Mouse (Mus musculus) forebrain, embryonic 14.5 days (tissue): ENCODE measurements around the gene Agbl4. TPM values are rescaled to one million over a fixed set of nuclear protein-coding genes. Genes with fewer than 3 reads are reported as not detected.

Experiments
- ATAC-seq: fragments of 200-750 bp; cut with Nextera tagmentation; 2 replicates; pipeline ENCODE4 v1.8.0; 2017; ENCODE audit warnings: mild to moderate bottlenecking, moderate library complexity
- DNase-seq: peaks from one replicate; pipeline ENCODE4 v3.0.0-alpha.2; 2015; ENCODE audit warnings: low spot score
- H3K27ac ChIP-seq: fragments of 300-500 bp; sonication (generic); 2 replicates; pipeline ENCODE4 v1.5.1; 2014; ENCODE audit warnings: low read depth, mild to moderate bottlenecking, control low read depth, low read length, moderate library complexity
- H3K27me3 ChIP-seq: fragments of 300-500 bp; sonication (generic); replicated peaks from 2 replicates; pipeline ENCODE4 v1.6.1; 2014; ENCODE audit warnings: low read length, control low read depth, mixed read lengths; ENCODE audit not compliant: control insufficient read depth, insufficient read depth
- H3K36me3 ChIP-seq: fragments of 300-500 bp; sonication (generic); 2 replicates; pipeline ENCODE4 v1.6.1; 2014; ENCODE audit warnings: low read length, control low read depth; ENCODE audit not compliant: control insufficient read depth, insufficient read depth
- H3K4me1 ChIP-seq: fragments of 300-500 bp; sonication (generic); 2 replicates; pipeline ENCODE4 v1.6.1; 2014; ENCODE audit warnings: antibody characterized with exemption, low read length, control low read depth; ENCODE audit not compliant: control insufficient read depth, insufficient read depth
- H3K4me2 ChIP-seq: fragments of 300-500 bp; sonication (generic); 2 replicates; pipeline ENCODE4 v1.6.1; 2014; ENCODE audit warnings: mild to moderate bottlenecking, control low read depth, low read length
- H3K4me3 ChIP-seq: fragments of 300-500 bp; sonication (generic); 2 replicates; pipeline ENCODE4 v1.5.1; 2014; ENCODE audit warnings: low read depth, low read length, control low read depth
- H3K9ac ChIP-seq: fragments of 300-500 bp; sonication (generic); 2 replicates; pipeline ENCODE4 v1.6.1; 2014; ENCODE audit warnings: mild to moderate bottlenecking, low read length, control low read depth, moderate library complexity
- H3K9me3 ChIP-seq: fragments of 300-500 bp; sonication (generic); replicated peaks from 2 replicates; pipeline ENCODE4 v1.6.1; 2016; ENCODE audit warnings: low read length, control low read depth, mixed read lengths; ENCODE audit not compliant: control insufficient read depth
- WGBS: fragments of 180-500 bp; shearing (Covaris S2); extraction: QIAGEN DNeasy Blood & Tissue Kit; methylation state at CpG from one replicate; pipeline ENCODE4 v1.1.7; 2014; 5-methylcytosine and 5-hydroxymethylcytosine counted together
- polyA plus RNA-seq: library from polyadenylated mRNA; unstranded; fragments of >200 nt; fragmentation: Nextera tagmentation; extraction: Ambion mirVana; gene quantifications from 2 replicates; pipeline ENCODE4 v1.2.1, GENCODE M21; 2014

Agbl4 gene
- polyA plus RNA-seq, 1 experiment from 2014 or later, result 2.3 TPM

DNA sequence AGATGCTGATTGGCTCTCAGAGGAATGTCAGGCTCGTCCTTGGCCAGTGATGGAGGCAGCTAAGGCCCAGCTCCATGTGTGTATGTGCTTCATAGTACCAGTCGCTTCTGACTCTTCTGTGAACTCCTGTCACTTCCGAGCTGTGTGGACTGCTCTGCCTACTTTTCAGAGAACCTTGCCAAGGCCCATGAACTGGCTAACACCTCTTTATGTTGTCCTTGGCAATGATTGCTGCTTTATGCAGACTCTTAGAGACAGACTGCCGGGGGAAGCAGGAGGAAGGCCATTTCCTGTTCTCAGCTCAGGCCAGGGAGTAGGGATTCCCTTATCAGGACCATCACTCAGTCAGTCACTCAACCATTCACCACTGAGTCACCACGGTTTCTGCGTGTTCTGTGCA lies 1027.7 kb downstream of the Agbl4 start:
- no peak overlapping the region for H3K4me3 ChIP-seq
- H3K4me1 ChIP-seq, result no peaks in the 10 kb centered on the region; the same call in 1 of the 2 replicates
- H3K36me3 ChIP-seq, result 0 out of 2 replicates have a peak, but pooled peaks cover 7% of the 10 kb centered on the region
- DNase-seq (no peak), ATAC-seq (no peak)
- H3K9me3 ChIP-seq, result no peaks in the 10 kb centered on the region
- WGBS, result 79% methylated on average over 6 of the region's 6 CpGs
- no peak overlapping the region for H3K9ac ChIP-seq
- H3K27me3 ChIP-seq, result no peaks in the 10 kb centered on the region
- H3K4me2 ChIP-seq, result no peak overlapping the region
- H3K27ac ChIP-seq, result no peak overlapping the region

DNA sequence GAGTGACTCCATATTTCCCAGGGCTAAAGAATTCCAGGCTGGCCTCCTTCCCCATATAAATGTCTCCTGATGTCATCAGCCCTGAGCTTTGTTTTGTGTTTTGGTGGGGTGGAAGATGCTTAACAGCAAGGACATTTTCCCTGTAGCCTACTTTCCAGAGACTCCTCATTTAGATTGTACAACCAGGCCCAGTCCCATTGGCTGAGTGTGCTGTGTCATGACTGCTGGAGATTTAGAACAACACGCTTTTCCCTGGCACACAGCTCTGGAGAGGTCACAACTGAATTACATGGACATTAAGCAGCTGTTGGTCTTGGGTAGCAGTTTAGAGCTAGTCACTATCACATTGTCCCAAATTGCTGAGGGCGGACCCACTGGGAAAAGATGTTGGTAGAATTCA lies 1033.7 kb downstream of the Agbl4 start:
- Histone ChIP-seq H3K9me3 (no peaks in the 10 kb centered on the region), H3K27me3 (no peaks in the 10 kb centered on the region), H3K4me1 (no peaks in the 10 kb centered on the region), H3K4me3 (no peak overlapping the region), H3K27ac (no peak overlapping the region), H3K9ac (no peak overlapping the region), H3K36me3 (peaks cover 47% of the 10 kb centered on the region), H3K4me2 (no peak overlapping the region)
- no peak for ATAC-seq
- DNase-seq, result no peak
- 94% methylated on average over 2 of the region's 2 CpGs for WGBS

DNA sequence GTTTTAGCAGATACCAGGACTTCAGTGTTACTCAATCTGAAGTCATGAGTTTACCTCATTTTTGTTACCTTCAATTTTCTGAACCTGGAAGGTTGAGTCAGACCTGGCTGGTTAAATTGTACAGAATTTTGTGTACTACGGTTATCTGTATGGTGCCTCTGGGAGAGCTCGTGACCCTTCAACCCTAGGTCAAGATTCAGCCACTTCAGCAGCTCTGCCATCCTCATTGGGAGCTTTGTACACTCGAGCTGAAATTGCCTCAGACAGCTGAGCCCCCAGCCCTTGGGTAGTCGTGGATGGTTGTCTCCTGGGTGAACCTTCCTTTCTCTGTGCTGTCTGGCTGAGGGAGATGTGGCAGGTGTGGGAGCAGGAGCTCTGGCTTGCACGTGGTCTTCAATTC lies 1034.6 kb downstream of the Agbl4 start:
- H3K9me3 ChIP-seq, result no peaks in the 10 kb centered on the region
- no peak overlapping the region for H3K4me3 ChIP-seq
- 85% methylated on average over 5 of the region's 5 CpGs for WGBS
- no peak overlapping the region for H3K27ac ChIP-seq
- ATAC-seq (no peak), DNase-seq (no peak)
- H3K36me3 ChIP-seq, result peaks cover 52% of the 10 kb centered on the region
- H3K27me3 ChIP-seq, result no peaks in the 10 kb centered on the region
- H3K9ac ChIP-seq, result no peak overlapping the region
- H3K4me1 ChIP-seq, result no peaks in the 10 kb centered on the region
- no peak overlapping the region for H3K4me2 ChIP-seq

DNA sequence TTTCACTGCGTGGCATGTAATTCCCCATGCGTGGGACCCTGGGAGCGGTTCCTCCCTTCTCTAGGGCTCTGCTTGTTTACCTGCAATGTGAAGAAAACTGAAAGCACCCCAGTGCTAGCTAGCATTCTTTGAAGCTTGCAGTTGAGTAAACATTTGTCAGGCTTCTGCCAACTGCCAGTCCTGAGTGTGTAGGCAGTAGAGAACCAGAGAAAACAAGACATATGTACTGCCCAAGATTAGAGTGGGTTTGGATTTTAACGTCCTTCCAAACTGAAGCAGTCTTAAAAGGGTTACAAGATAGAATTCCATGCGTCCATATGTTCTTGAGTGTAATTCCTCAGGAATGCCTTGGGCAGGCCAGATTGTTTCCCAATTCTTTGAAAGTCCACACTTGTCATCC lies 1035.0 kb downstream of the Agbl4 start:
- DNase-seq, result no peak
- H3K4me2 ChIP-seq, result no peak overlapping the region
- no peaks in the 10 kb centered on the region for H3K4me1 ChIP-seq
- no peak overlapping the region for H3K27ac ChIP-seq
- H3K4me3 ChIP-seq, result no peak overlapping the region
- WGBS, result 86% methylated on average over 5 of the region's 5 CpGs
- no peak for ATAC-seq
- no peak overlapping the region for H3K9ac ChIP-seq
- H3K27me3 ChIP-seq, result no peaks in the 10 kb centered on the region
- peaks cover 53% of the 10 kb centered on the region for H3K36me3 ChIP-seq
- H3K9me3 ChIP-seq, result no peaks in the 10 kb centered on the region

DNA sequence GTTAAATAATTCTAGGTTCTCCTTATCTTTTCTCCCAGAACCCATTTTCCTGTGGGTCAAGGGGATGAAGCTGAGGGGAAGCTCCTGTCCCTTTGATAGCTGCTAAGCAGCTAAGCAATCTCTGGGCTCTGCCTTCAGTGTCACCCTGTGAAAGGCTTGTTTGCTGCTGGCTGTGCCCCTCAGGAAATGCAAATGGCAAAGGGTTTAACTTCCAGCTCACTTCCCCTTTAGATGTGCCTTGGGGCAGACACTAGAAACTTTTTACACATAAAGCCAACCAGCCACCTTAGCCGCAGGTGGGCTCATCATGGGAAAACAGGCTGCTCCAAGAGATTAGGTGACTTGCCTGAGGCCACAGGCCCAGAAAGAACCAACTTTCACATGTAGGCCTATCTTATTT lies 1044.2 kb downstream of the Agbl4 start:
- H3K4me2 ChIP-seq, result no peak overlapping the region
- no peak overlapping the region for H3K27ac ChIP-seq
- peaks cover 29% of the 10 kb centered on the region for H3K4me1 ChIP-seq
- ATAC-seq (no peak), DNase-seq (no peak)
- peaks cover 4% of the 10 kb centered on the region for H3K27me3 ChIP-seq
- H3K36me3 ChIP-seq, result peaks cover 4% of the 10 kb centered on the region; the same call in 1 of the 2 replicates
- H3K9me3 ChIP-seq, result no peaks in the 10 kb centered on the region
- H3K9ac ChIP-seq, result no peak overlapping the region
- WGBS, result 50% methylated on average over 1 of the region's 1 CpGs
- no peak overlapping the region for H3K4me3 ChIP-seq

DNA sequence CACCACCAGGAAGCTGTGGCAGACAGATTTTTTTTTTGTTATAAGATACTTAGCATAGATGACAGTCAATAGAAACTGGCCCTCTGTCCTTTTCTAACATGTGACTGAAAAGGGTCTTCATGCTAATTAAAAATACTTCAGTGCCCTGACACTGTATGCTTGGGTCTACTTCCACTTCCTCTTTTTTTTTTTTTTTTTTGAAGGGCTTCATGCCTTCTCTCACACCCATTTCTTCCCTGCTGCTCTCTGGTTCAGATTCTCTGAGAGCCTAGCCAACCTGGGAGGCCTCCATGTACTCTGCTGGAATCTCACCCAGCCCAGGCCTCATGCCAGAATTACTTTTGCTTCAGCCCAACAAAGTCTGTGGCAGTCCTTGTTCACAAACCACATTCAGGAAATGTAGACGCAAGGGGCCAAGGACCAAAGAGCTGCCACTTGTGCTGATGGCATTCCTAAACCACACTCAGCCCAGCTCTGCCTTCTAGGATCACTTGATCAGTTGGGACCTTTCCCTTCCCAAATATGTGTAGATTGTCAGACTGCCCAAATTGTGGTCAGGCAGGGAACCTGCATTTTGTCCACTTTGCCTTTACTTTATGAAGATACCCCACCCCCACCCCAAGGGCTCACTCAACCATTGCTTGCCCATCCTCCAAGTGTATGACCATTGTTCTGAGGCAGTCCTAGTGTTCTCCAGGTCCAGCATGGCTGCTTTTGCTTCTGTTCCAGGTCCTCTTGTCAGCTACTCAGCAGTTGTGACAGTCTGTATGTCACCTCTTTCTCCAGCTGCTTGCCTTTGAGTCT lies 1045.2 kb downstream of the Agbl4 start:
- 41% methylated on average over 1 of the region's 1 CpGs for WGBS
- peaks cover 4% of the 10 kb centered on the region for H3K27me3 ChIP-seq
- H3K9me3 ChIP-seq, result no peaks in the 10 kb centered on the region
- ATAC-seq (no peak), DNase-seq (peak; percentile 53)
- H3K4me1 ChIP-seq, result peaks cover 29% of the 10 kb centered on the region
- no peak overlapping the region for H3K9ac ChIP-seq
- no peak overlapping the region for H3K4me2 ChIP-seq
- no peaks in the 10 kb centered on the region; the same call in 1 of the 2 replicates for H3K36me3 ChIP-seq
- no peak overlapping the region for H3K27ac ChIP-seq
- H3K4me3 ChIP-seq, result no peak overlapping the region

DNA sequence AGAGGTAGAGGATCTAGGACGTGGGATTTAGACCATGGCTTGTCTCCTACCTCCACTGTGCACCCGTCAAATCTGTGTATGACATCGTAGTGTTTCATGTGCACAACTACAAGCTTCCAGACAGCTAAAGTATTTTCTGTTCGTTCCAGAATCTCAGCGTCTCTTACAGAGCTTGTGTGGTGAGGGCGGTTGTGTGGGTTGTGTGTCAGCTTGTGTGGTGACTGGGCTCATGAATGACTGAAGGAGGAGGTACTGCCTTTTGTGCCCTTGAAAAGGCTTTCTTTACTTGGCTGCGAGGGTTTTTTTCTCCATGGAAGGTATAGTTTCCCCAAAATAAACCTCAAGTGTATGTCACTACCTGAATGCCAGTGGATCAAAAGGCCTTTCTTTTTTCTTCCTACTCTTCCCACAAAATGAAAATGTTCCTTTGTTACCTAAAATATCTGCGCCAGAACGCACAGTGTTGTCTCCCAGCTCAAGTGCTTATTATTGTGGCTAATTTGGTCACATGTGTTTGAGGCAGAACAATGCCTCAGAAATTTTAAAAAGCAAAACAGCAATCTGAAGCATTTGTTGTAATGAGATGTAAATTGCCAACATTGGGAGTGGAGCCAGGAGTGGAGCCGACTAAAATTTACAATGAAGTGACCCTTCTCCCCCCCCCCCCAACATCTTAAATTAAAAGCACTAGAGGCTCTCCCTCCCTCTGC lies 1046.6 kb downstream of the Agbl4 start:
- Histone ChIP-seq H3K9me3 (no peaks in the 10 kb centered on the region), H3K4me1 (peaks cover 29% of the 10 kb centered on the region), H3K4me3 (no peak overlapping the region), H3K27me3 (peaks cover 4% of the 10 kb centered on the region), H3K9ac (0 out of 2 replicates have a peak overlapping the region, but pooled peaks have one; percentile 6), H3K4me2 (peak overlapping the region; percentile 0; the same call in 1 of the 2 replicates), H3K36me3 (peaks cover under 1% of the 10 kb centered on the region), H3K27ac (peak overlapping the region; percentile 21; the same call in 1 of the 2 replicates)
- DNase-seq, result peak; percentile 90
- 7% methylated on average over 10 of the region's 10 CpGs for WGBS
- ATAC-seq, result peak; percentile 78

DNA sequence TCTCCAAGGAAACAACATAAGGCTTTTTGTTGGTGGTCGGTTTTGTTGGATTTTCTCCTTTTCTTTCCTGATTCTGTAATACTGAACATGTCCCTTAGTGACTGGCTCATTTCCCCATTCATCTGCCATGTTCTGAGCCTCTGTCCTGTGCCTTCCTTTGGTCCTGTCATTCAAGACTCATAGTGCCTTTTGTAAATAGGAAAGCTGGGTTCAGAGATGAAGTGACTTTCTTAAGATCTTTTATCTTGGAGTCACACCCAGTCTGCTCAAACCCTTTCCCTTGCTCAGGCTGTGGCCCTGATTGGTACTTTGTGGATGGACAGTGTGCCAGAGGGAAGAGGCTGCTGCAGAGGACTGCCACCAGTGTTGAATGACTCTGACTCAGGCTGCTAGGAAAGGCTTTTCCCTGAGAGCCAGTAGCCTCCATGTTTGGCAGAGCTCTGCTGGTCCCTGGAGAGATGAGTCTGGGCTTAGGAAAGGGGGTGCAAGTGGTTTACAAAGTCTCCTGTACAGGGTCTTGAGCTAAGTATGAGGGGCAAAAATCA lies 1047.2 kb downstream of the Agbl4 start:
- Histone ChIP-seq H3K4me3 (no peak overlapping the region), H3K36me3 (peaks cover 7% of the 10 kb centered on the region), H3K9me3 (no peaks in the 10 kb centered on the region), H3K4me2 (no peak overlapping the region), H3K9ac (no peak overlapping the region), H3K27ac (peak overlapping the region; percentile 21), H3K27me3 (peaks cover 4% of the 10 kb centered on the region), H3K4me1 (peaks cover 29% of the 10 kb centered on the region)
- WGBS, result 0% methylated on average over 1 of the region's 1 CpGs
- DNase-seq (no peak), ATAC-seq (peak; percentile 57; the same call in 1 of the 2 replicates)
